Mouse (Mus musculus): Measurements from ENCODE around the gene Trappc3. TPM values are rescaled to one million over a fixed set of nuclear protein-coding genes. Genes with fewer than 3 reads are reported as not detected.

Trappc3 gene
- polyA plus RNA-seq, 1 experiment from 2014 or later, result 119 TPM

DNA sequence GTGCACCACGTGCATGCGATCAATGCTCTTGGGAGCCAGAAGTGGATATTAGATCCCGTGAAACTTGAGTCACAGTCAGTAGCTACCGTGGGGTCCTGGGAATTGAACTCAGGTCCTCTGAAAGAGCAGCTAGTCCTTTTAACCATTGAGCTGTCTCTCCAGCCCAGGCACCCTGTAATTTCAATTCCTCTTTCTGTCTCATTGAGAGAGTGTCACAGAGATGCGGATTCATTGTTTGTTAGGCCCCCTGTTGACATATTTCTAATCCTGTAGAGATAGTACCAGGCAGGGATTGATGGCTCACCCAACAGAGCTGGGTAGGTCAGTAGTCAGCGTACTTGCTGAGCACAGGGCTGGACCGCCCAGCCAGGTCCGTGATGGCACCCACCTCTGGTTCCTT, 28.2 kb downstream of the Trappc3 start:
- WGBS, result 90% methylated on average over 8 of the region's 8 CpGs

DNA sequence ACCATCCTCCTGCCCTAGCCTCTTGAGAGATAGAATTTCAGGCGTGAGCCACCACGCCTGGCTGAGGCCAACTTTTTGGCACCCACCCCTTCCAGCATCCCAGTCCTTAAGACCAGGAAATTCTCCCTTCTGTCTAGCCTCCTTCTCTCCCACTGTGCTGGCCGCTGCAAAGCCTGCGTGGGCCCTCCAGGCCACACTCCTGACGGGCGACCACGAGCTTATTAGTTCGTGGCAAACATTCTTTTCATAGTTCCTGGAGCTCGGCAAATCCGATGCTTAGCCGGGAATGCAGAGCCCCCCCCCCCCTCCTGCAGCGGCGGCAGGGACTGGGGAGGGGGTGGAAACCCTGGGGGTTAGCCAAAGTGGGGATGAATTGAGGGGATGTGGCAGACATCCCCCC, 29.1 kb downstream of the Trappc3 start:
- no peak for ATAC-seq (ENCODE audit: low FRiP score, low read depth)
- peaks cover 7% of the 10 kb centered on the region; the same call in 1 of the 2 replicates for H3K4me1 ChIP-seq
- H3K27ac ChIP-seq, result no peak overlapping the region
- H3K4me3 ChIP-seq, result no peak overlapping the region
- H3K4me2 ChIP-seq (replicated peaks), result no peak overlapping the region
- H3K9ac ChIP-seq, result no peak overlapping the region
- H3K9me3 ChIP-seq, result 0 out of 2 replicates have a peak, but pooled peaks cover under 1% of the 10 kb centered on the region
- WGBS, result 50% methylated on average over 13 of the region's 13 CpGs
- peaks cover 54% of the 10 kb centered on the region for H3K27me3 ChIP-seq (replicated peaks)
- H3K36me3 ChIP-seq, result no peaks in the 10 kb centered on the region

More for the DNA sequence above, 28.2 kb downstream of the Trappc3 start:
- Histone ChIP-seq H3K36me3 (no peaks in the 10 kb centered on the region), H3K4me1 (peaks cover 8% of the 10 kb centered on the region; the same call in 1 of the 2 replicates), H3K27ac (no peak overlapping the region), H3K4me2 (replicated peaks) (no peak overlapping the region), H3K4me3 (no peak overlapping the region), H3K9me3 (peaks cover 6% of the 10 kb centered on the region; the same call in 1 of the 2 replicates), H3K27me3 (replicated peaks) (peaks cover 53% of the 10 kb centered on the region), H3K9ac (no peak overlapping the region)
- ATAC-seq (ENCODE audit: low FRiP score, low read depth), result no peak

- Histone ChIP-seq H3K4me2 (replicated peaks) (no peak overlapping the region), H3K36me3 (no peaks in the 10 kb centered on the region), H3K9ac (no peak overlapping the region), H3K4me3 (no peak overlapping the region), H3K9me3 (no peaks in the 10 kb centered on the region), H3K27ac (no peak overlapping the region), H3K4me1 (peaks cover 13% of the 10 kb centered on the region), H3K27me3 (replicated peaks) (peaks cover 55% of the 10 kb centered on the region)
- ATAC-seq (ENCODE audit: low FRiP score, low read depth), result no peak
- WGBS, result 73% methylated on average over 6 of the region's 6 CpGs
Measured at GRCm38 (mm10) chr4:126295152-126295551, 33.0 kb downstream of the Trappc3 start.

DNA sequence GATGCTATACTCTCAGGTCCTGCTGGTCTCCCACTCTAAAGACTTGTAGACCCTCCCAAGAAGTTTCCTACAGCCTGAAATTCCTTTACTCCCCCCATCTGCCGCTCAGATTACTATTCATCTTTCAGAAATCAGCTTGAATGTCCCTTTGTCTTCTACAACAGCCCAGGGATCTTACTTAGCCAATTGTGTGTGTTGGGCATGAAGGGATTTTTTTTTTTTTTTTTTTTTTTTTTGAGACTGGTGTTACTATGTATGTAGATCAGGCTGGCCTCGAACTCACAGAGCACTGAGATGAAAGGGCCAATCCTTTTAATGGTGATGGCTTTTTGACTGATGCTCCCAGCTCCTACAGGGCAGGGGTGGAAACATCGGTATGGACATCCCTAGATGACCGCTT, 33.8 kb downstream of the Trappc3 start:
- no peaks in the 10 kb centered on the region for H3K36me3 ChIP-seq

GRCm38 (mm10) chr4:126296617-126297101, 34.5 kb downstream of the Trappc3 start:
- H3K9me3 ChIP-seq, result no peaks in the 10 kb centered on the region
- H3K27ac ChIP-seq, result no peak overlapping the region
- WGBS, result under 1% methylated on average over 34 of the region's 34 CpGs
- peak overlapping the region; percentile 23; the same call in 1 of the 2 replicates for H3K4me3 ChIP-seq
- no peaks in the 10 kb centered on the region for H3K36me3 ChIP-seq
- ATAC-seq (ENCODE audit: low FRiP score, low read depth), result no peak
- H3K9ac ChIP-seq, result peak overlapping the region; percentile 54
- H3K4me2 ChIP-seq (replicated peaks), result peak overlapping the region; percentile 70
- H3K4me1 ChIP-seq, result peaks cover 23% of the 10 kb centered on the region
- H3K27me3 ChIP-seq (replicated peaks), result peaks cover 70% of the 10 kb centered on the region

More for the DNA sequence above, 33.8 kb downstream of the Trappc3 start:
- H3K27me3 ChIP-seq (replicated peaks), result peaks cover 63% of the 10 kb centered on the region
- no peak for ATAC-seq (ENCODE audit: low FRiP score, low read depth)
- WGBS, result 36% methylated on average over 4 of the region's 4 CpGs
- H3K9ac ChIP-seq, result no peak overlapping the region
- H3K4me3 ChIP-seq, result no peak overlapping the region
- no peak overlapping the region; the same call in 1 of the 2 replicates for H3K4me2 ChIP-seq (replicated peaks)
- no peaks in the 10 kb centered on the region for H3K9me3 ChIP-seq
- no peak overlapping the region for H3K27ac ChIP-seq
- peaks cover 16% of the 10 kb centered on the region for H3K4me1 ChIP-seq

DNA sequence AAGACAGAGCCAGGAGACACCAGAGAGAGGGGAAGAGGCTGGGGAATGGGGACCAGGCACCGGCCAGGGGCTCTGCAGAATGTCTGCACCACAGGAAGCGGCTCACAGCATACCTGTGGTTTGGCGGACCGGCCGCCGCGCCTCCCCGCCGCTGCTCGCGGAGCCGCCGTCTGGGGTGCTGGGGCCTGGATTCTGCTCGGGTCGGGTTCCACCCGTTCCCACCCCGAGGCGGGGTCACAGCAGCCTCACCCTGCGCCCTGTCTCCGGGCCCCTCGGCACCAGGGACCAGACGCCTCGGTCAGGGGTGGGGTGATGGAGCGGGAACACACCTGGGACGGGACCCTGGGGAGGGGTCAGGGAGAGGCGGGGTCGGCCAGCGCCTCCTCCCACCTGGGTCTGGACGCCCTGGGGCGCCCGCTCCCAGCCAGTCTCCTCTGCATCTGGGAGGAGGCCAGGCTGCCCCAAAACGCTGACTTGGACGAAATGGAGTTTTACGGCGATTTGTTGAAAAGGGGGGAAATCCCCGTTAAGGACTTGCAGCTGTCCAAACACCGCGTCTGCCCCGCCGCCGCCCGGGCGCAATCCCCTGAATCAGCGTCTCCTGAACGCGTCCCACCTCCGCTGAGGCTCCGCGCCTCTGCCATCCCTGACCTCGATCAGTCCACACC, 38.9 kb downstream of the Trappc3 start:
- Histone ChIP-seq H3K27ac (no peak overlapping the region), H3K36me3 (no peaks in the 10 kb centered on the region), H3K9ac (no peak overlapping the region; the same call in 1 of the 2 replicates), H3K27me3 (replicated peaks) (peaks cover 70% of the 10 kb centered on the region), H3K9me3 (peaks cover 4% of the 10 kb centered on the region), H3K4me1 (peaks cover 26% of the 10 kb centered on the region), H3K4me2 (replicated peaks) (peak overlapping the region; percentile 56), H3K4me3 (peak overlapping the region; percentile 28)
- no peak for ATAC-seq (ENCODE audit: low FRiP score, low read depth)
- under 1% methylated on average over 50 of the region's 50 CpGs for WGBS

GRCm38 (mm10) chr4:126301584-126302309, 39.6 kb downstream of the Trappc3 start:
- Histone ChIP-seq H3K9me3 (peaks cover 6% of the 10 kb centered on the region), H3K4me1 (peaks cover 21% of the 10 kb centered on the region), H3K4me3 (peak overlapping the region; percentile 28), H3K27me3 (replicated peaks) (peaks cover 63% of the 10 kb centered on the region), H3K27ac (no peak overlapping the region), H3K9ac (no peak overlapping the region), H3K4me2 (replicated peaks) (peak overlapping the region; percentile 56), H3K36me3 (no peaks in the 10 kb centered on the region)
- no peak for ATAC-seq (ENCODE audit: low FRiP score, low read depth)
- WGBS, result 2% methylated on average over 27 of the region's 27 CpGs

GRCm38 (mm10) chr4:126303877-126304276, 41.8 kb downstream of the Trappc3 start:
- H3K9ac ChIP-seq, result no peak overlapping the region
- H3K27ac ChIP-seq, result no peak overlapping the region
- WGBS, result 60% methylated on average over 4 of the region's 4 CpGs
- H3K4me2 ChIP-seq (replicated peaks), result no peak overlapping the region
- H3K4me3 ChIP-seq, result no peak overlapping the region
- no peaks in the 10 kb centered on the region for H3K36me3 ChIP-seq
- H3K9me3 ChIP-seq, result peaks cover 6% of the 10 kb centered on the region
- peaks cover 13% of the 10 kb centered on the region for H3K4me1 ChIP-seq
- no peak for ATAC-seq (ENCODE audit: low FRiP score, low read depth)
- H3K27me3 ChIP-seq (replicated peaks), result peaks cover 42% of the 10 kb centered on the region

DNA sequence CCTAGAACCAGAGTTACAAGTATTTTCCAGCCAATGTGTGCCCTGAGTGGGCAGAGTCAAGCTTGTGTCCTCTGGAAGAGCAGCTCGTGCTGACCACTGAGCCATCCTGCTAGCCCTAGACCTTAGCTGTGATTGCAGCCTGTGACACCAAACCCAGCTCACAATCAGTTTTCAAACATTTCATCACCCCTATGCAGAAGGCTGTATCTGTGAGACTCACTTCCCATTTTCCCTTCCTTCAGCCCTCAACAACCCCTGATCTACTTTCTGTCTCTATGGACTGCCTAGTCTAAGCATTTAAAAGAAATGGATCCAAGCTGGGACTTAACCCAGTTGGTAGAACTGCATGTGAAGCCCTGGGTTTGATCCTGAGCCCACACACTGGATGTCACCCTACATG, 43.3 kb downstream of the Trappc3 start:
- WGBS, result 88% methylated on average over 1 of the region's 1 CpGs
- no peak overlapping the region for H3K27ac ChIP-seq
- H3K9me3 ChIP-seq, result peaks cover 6% of the 10 kb centered on the region
- peaks cover 13% of the 10 kb centered on the region for H3K4me1 ChIP-seq
- H3K4me3 ChIP-seq, result no peak overlapping the region
- H3K9ac ChIP-seq, result no peak overlapping the region
- no peaks in the 10 kb centered on the region for H3K36me3 ChIP-seq
- H3K4me2 ChIP-seq (replicated peaks), result no peak overlapping the region
- ATAC-seq (ENCODE audit: low FRiP score, low read depth), result no peak
- peaks cover 29% of the 10 kb centered on the region for H3K27me3 ChIP-seq (replicated peaks)

GRCm38 (mm10) chr4:126306058-126306457, 43.9 kb downstream of the Trappc3 start:
- no peak overlapping the region for H3K4me3 ChIP-seq
- no peaks in the 10 kb centered on the region for H3K36me3 ChIP-seq
- H3K4me1 ChIP-seq, result peaks cover 9% of the 10 kb centered on the region
- H3K9ac ChIP-seq, result no peak overlapping the region
- H3K9me3 ChIP-seq, result peaks cover 6% of the 10 kb centered on the region
- no peak overlapping the region for H3K27ac ChIP-seq
- no peak for ATAC-seq (ENCODE audit: low FRiP score, low read depth)
- WGBS, result 90% methylated on average over 6 of the region's 6 CpGs
- peaks cover 23% of the 10 kb centered on the region for H3K27me3 ChIP-seq (replicated peaks)
- H3K4me2 ChIP-seq (replicated peaks), result no peak overlapping the region

DNA sequence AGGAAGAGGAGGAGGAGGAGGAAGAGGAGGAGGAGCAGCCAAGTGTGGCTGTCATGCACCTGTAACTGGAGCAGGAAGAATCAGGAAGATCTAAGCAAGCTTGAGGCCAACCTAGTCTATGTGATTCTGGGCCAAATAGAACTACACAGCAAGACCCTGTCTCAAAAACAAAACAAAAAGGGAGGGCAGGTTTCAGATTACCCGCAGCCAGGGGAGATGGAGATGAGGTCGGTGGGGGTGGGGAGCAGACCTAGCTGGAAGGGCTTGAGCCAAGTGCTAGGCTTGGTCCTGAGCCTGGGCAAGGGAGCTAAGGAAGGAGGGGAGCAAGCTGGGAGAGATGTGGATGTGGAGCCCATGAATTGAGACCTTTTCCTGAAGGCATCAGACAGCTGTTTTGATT, 44.7 kb downstream of the Trappc3 start:
- 22% methylated on average over 2 of the region's 2 CpGs for WGBS
- H3K27ac ChIP-seq, result no peak overlapping the region
- H3K27me3 ChIP-seq (replicated peaks), result peaks cover 16% of the 10 kb centered on the region
- 0 out of 2 replicates have a peak, but pooled peaks cover 2% of the 10 kb centered on the region for H3K4me1 ChIP-seq
- ATAC-seq (ENCODE audit: low FRiP score, low read depth), result no peak
- peaks cover 6% of the 10 kb centered on the region for H3K9me3 ChIP-seq
- H3K4me3 ChIP-seq, result no peak overlapping the region
- no peak overlapping the region for H3K9ac ChIP-seq
- no peaks in the 10 kb centered on the region for H3K36me3 ChIP-seq
- no peak overlapping the region for H3K4me2 ChIP-seq (replicated peaks)

DNA sequence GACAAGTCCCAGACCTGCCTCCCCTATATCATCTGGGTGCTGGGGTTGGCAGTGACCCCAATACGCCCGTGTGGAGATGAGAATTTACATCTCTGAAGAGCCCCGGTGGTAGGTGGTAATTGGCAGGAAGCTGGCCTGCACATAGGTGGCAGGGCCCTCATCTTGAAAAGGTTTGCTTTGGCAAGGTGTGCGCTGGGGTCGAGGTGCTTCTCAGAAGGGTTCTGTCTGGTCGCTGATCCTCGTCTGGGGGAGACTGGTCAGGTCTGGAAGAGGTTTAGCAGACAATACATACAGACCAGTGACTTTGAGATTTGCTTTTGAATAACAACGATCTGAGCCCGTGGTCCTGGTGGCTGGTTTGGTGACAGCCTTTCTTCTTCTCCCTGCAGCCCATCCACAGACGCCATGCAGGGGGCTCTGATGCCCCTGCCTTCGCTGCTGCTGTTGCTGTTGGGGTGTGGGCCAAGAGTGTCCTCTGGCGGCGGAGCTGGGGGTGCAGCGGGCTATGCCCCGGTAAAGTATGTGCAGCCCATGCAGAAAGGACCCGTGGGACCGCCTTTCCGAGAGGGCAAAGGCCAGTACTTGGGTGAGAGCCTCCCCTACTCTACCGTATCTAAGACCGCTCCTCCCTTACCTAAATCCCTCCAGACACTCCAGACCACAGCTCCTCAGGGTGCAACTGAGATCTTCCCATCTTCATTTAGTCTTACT, 47.2 kb downstream of the Trappc3 start:
- ATAC-seq (ENCODE audit: low FRiP score, low read depth), result peak; percentile 31
- no peak overlapping the region for H3K27ac ChIP-seq
- 0 out of 2 replicates have a peak overlapping the region, but pooled peaks have one; percentile 33 for H3K9ac ChIP-seq
- H3K27me3 ChIP-seq (replicated peaks), result no peaks in the 10 kb centered on the region; the same call in 1 of the 2 replicates
- peak overlapping the region; percentile 0; the same call in 1 of the 2 replicates for H3K4me3 ChIP-seq
- H3K4me1 ChIP-seq, result no peaks in the 10 kb centered on the region
- WGBS, result 16% methylated on average over 20 of the region's 20 CpGs
- no peaks in the 10 kb centered on the region for H3K36me3 ChIP-seq
- peaks cover 6% of the 10 kb centered on the region for H3K9me3 ChIP-seq
- peak overlapping the region; percentile 47 for H3K4me2 ChIP-seq (replicated peaks)

Measured in neural tube, embryonic 12.5 days (tissue).